Comparison of ENCODE assay signal across 8 mouse cellular contexts in the genomic region with DNA sequence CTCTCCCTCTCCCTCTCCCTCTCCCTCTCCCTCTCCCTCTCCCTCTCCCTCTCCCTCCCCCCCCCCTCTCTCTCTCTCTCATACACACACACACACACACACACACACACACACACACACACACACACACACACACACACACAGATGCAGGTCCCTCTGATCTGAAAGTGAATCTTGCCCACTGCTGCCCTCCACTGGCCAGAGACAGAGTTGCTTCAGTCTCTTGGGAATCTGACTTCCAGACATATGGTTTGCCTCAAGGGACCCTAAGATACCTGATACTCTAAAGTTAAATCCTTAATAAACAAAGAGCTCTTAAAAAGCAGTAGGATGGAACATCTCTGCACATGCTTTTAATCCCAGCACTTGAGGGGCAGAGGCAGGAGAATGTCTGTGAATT. TPM values are rescaled to one million over a fixed set of nuclear protein-coding genes. Genes with fewer than 3 reads are reported as not detected.
A peak's percentile ranks its signal among the peaks of the same experiment; 100 is the strongest.
DNase-seq lines count a peak whose midpoint lies in the region; ATAC-seq lines count a peak whose summit lies in the region.
"Not testable (repeated sequence)": the region's sequence is repeated elsewhere in the genome, so short reads cannot be mapped to it uniquely, and the experiment has no call there.

No protein-coding gene starts in this region.

- peak; percentile 71; the same call in 1 of the 2 replicates for ATAC-seq in monocyte, adult 5-6 weeks (replicated peaks; ENCODE audit: insufficient number of reproducible peaks, low FRiP score, low TSS enrichment, poor library complexity, severe bottlenecking)

- DNase-seq in 3134 (ENCODE audit: extremely low read depth, insufficient read length, low spot score) = peak; percentile 47
- DNase-seq in adrenal gland, adult (ENCODE audit: inconsistent age in 2 of 2, low spot score in 1 of 2) = peak; percentile 77 to 91
- DNase-seq in cerebellum, postnatal 36 days = peak; percentile 80 to 81
- DNase-seq in gastrocnemius, postnatal 10 days = peak; percentile 65
- peak; percentile 57 to 83 for DNase-seq in kidney, adult 8-10 months
- DNase-seq in left cerebral cortex, postnatal 4 days = peak; percentile 76
- DNase-seq in spleen, postnatal 36 days (ENCODE audit: low spot score in 2 of 2) = peak; percentile 60 to 64

- intact Hi-C loops in left cerebral cortex, postnatal 4 days (cut with DNase I) = not testable (repeated sequence)

RNA-seq across cellular contexts. Expression of gene Trim62, which starts 25.2 kb away (rescaled TPM):
- total RNA-seq in gastrocnemius, postnatal 10 days (2021) = 1 to 10 TPM; 1.7 to 2.3 TPM
- 10 to 100 TPM; 37.5 to 38.4 TPM for total RNA-seq in left cerebral cortex, postnatal 4 days (2021)
- 0.75 to 3.5 TPM (median 0.95 TPM) in 3 replicates for total RNA-seq in monocyte, adult 5-6 weeks (2017)

RNA-seq across cellular contexts. Expression of gene Zfp362, which starts 52.4 kb away (rescaled TPM):
- 10 to 100 TPM; 18.0 to 18.8 TPM for total RNA-seq in gastrocnemius, postnatal 10 days (2021)
- total RNA-seq in left cerebral cortex, postnatal 4 days (2021) = 10 to 100 TPM; 62.4 to 66.2 TPM
- total RNA-seq in monocyte, adult 5-6 weeks (2017) = 3.6 to 8.3 TPM (median 5.7 TPM) in 3 replicates

Comparison
In these comparisons a context has a peak if more than half of its experiments do, and no peak if none do; other contexts are left out.
1. Peak in every context shown above with its lines: DNase-seq and ATAC-seq.